Mouse (Mus musculus) ES-Bruce4 (cell line): ENCODE results near the gene Fgfr2. TPM values are rescaled to one million over a fixed set of nuclear protein-coding genes. Genes with fewer than 3 reads are reported as not detected.

Experiments
- H3K27ac ChIP-seq: 2 replicates; pipeline ENCODE4 v1.5.1; 2012; ENCODE audit warnings: low read length, inconsistent platforms; ENCODE audit not compliant: insufficient read depth
- H3K27me3 ChIP-seq: 2 replicates; pipeline ENCODE4 v1.6.1; 2012; ENCODE audit warnings: mild to moderate bottlenecking, low read length, inconsistent platforms; ENCODE audit not compliant: control insufficient read depth, poor library complexity, insufficient read depth, severe bottlenecking
- H3K36me3 ChIP-seq: 2 replicates; pipeline ENCODE4 v1.6.1; 2012; ENCODE audit warnings: inconsistent platforms, mild to moderate bottlenecking, low read length, moderate library complexity; ENCODE audit not compliant: control insufficient read depth, poor library complexity, insufficient read depth, severe bottlenecking
- H3K4me1 ChIP-seq: one replicate; pipeline ENCODE4 v1.8.1; 2011; ENCODE audit warnings: low read length; ENCODE audit not compliant: control insufficient read depth, insufficient read depth
- H3K4me3 ChIP-seq: 2 replicates; pipeline ENCODE4 v1.5.1; 2011; ENCODE audit warnings: low read depth, mild to moderate bottlenecking, low read length
- H3K9ac ChIP-seq: 2 replicates; pipeline ENCODE4 v1.6.1; 2012; ENCODE audit warnings: low read depth, mild to moderate bottlenecking, inconsistent platforms; ENCODE audit not compliant: poor library complexity, severe bottlenecking
- H3K9me3 ChIP-seq: replicated peaks from 2 replicates; pipeline ENCODE4 v1.6.1; 2012; ENCODE audit warnings: mild to moderate bottlenecking, low read length, inconsistent platforms; ENCODE audit not compliant: control insufficient read depth, poor library complexity, insufficient read depth, severe bottlenecking
- CTCF ChIP-seq: IDR thresholded peaks from one replicate; pipeline ENCODE4 v1.8.1; 2011; ENCODE audit warnings: low read depth, low read length
- EP300 ChIP-seq: IDR thresholded peaks from 2 replicates; pipeline ENCODE4 v1.6.1; 2011; ENCODE audit warnings: low read depth, low read length; ENCODE audit not compliant: insufficient read depth
- POLR2A ChIP-seq: IDR thresholded peaks from one replicate; pipeline ENCODE4 v1.8.1; 2011; ENCODE audit warnings: low read length; ENCODE audit not compliant: insufficient read depth
- polyA plus RNA-seq: library from polyadenylated mRNA; stranded (reverse); fragments of >200 nt; gene quantifications from 2 replicates; pipeline ENCODE4 v1.2.4, GENCODE M21; 2011; ENCODE audit warnings: low read depth; ENCODE audit not compliant: missing spikeins, insufficient read depth, insufficient read length

Gene Fgfr2
- polyA plus RNA-seq, 1 experiment: 34.8 TPM

- TF ChIP-seq POLR2A (no peak), CTCF (no peak), EP300 (peak; percentile 99)
- H3K9ac ChIP-seq: peak overlapping the region; percentile 98
- H3K27me3 ChIP-seq: no peaks in the 10 kb centered on the region
- H3K36me3 ChIP-seq: peaks cover 11% of the 10 kb centered on the region; the same call in 1 of the 2 replicates
- peak overlapping the region; percentile 57 for H3K4me3 ChIP-seq
- no peaks in the 10 kb centered on the region for H3K9me3 ChIP-seq
- peaks cover 3% of the 10 kb centered on the region for H3K4me1 ChIP-seq
- peak overlapping the region; percentile 100 for H3K27ac ChIP-seq
These were observed 8.2 kb downstream of the Fgfr2 start for GRCm38 (mm10) chr7:133114847-133115470.

GRCm38 (mm10) chr7:133113185-133113895, 9.8 kb downstream of the Fgfr2 start:
- Histone ChIP-seq H3K27me3 (no peaks in the 10 kb centered on the region), H3K4me1 (peaks cover 5% of the 10 kb centered on the region), H3K36me3 (peaks cover 17% of the 10 kb centered on the region; the same call in 1 of the 2 replicates), H3K4me3 (peak overlapping the region; percentile 45), H3K27ac (peak overlapping the region; percentile 100), H3K9ac (peak overlapping the region; percentile 62), H3K9me3 (no peaks in the 10 kb centered on the region)
- TF ChIP-seq EP300: 0 out of 2 replicates have a peak, but pooled peaks have one; percentile 49
- TF ChIP-seq CTCF: peak; percentile 19
- TF ChIP-seq POLR2A: no peak

DNA sequence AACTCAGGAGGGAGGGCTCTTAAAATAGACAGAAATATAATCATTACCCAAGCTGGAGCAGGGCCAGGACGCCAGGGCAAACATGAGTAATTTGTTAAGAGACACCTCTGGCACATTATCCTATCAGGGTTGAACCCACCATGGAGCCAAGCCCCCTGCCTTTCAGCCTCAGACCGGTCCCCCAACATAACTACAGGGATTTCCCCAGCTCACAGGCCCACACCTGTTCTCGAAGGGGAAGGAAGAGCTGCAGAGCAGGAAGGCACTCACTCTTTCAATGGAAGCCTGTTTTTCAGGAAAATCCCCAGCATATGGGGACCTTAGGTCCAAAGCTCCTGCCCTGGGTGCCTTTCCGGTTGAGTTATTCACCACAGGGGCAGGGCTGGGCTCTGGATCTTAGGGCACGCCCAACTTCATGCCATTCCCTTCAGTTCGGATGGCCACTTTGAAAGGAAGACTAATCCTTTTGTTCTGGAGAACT, 10.8 kb downstream of the Fgfr2 start:
- TF ChIP-seq CTCF (no peak), EP300 (peak; percentile 94)
- Histone ChIP-seq H3K9me3 (no peaks in the 10 kb centered on the region), H3K36me3 (peaks cover 14% of the 10 kb centered on the region; the same call in 1 of the 2 replicates), H3K9ac (peak overlapping the region; percentile 62), H3K27ac (peak overlapping the region; percentile 100), H3K27me3 (no peaks in the 10 kb centered on the region), H3K4me3 (peak overlapping the region; percentile 50), H3K4me1 (peaks cover 5% of the 10 kb centered on the region)

GRCm38 (mm10) chr7:133109442-133109841, 13.7 kb downstream of the Fgfr2 start:
- H3K4me1 ChIP-seq: peaks cover 7% of the 10 kb centered on the region

GRCm38 (mm10) chr7:133108695-133109094, 14.5 kb downstream of the Fgfr2 start:
- H3K9me3 ChIP-seq: no peaks in the 10 kb centered on the region
- TF ChIP-seq EP300 (no peak), CTCF (no peak), POLR2A (no peak)
- H3K4me3 ChIP-seq: no peak overlapping the region
- 0 out of 2 replicates have a peak overlapping the region, but pooled peaks have one; percentile 0 for H3K27ac ChIP-seq
- H3K36me3 ChIP-seq: peaks cover 11% of the 10 kb centered on the region
- H3K4me1 ChIP-seq: peaks cover 7% of the 10 kb centered on the region
- no peaks in the 10 kb centered on the region for H3K27me3 ChIP-seq
- H3K9ac ChIP-seq: 0 out of 2 replicates have a peak overlapping the region, but pooled peaks have one; percentile 6

More at GRCm38 (mm10) chr7:133109442-133109841, 13.7 kb downstream of the Fgfr2 start:
- Histone ChIP-seq H3K27ac (0 out of 2 replicates have a peak overlapping the region, but pooled peaks have one; percentile 0), H3K4me3 (no peak overlapping the region), H3K27me3 (no peaks in the 10 kb centered on the region), H3K9me3 (no peaks in the 10 kb centered on the region), H3K36me3 (peaks cover 15% of the 10 kb centered on the region), H3K9ac (no peak overlapping the region)
- TF ChIP-seq EP300: peak; percentile 34; the same call in 1 of the 2 replicates
- TF ChIP-seq POLR2A: no peak

- Histone ChIP-seq H3K27ac (0 out of 2 replicates have a peak overlapping the region, but pooled peaks have one; percentile 8), H3K4me3 (no peak overlapping the region), H3K4me1 (peaks cover 13% of the 10 kb centered on the region), H3K9ac (no peak overlapping the region), H3K36me3 (peaks cover 10% of the 10 kb centered on the region; the same call in 1 of the 2 replicates), H3K9me3 (no peaks in the 10 kb centered on the region), H3K27me3 (no peaks in the 10 kb centered on the region)
- no peak for TF ChIP-seq CTCF
- no peak for TF ChIP-seq EP300
- TF ChIP-seq POLR2A: no peak
These were observed 20.6 kb downstream of the Fgfr2 start for GRCm38 (mm10) chr7:133102578-133102977.
